Mouse (Mus musculus) hindbrain, embryonic 15.5 days (tissue): ENCODE results near the gene Tmem52. TPM values are rescaled to one million over a fixed set of nuclear protein-coding genes. Genes with fewer than 3 reads are reported as not detected.

Experiments used
- ATAC-seq: fragments of 200-750 bp; cut with Nextera tagmentation; 2 replicates; pipeline ENCODE4 v1.8.0; 2017; ENCODE audit warnings: low read depth, moderate number of reproducible peaks, moderate TSS enrichment; ENCODE audit not compliant: low FRiP score
- H3K27ac ChIP-seq: fragments of 300-500 bp; sonication (generic); replicated peaks from 2 replicates; pipeline ENCODE4 v1.5.1; 2015; ENCODE audit warnings: mild to moderate bottlenecking, inconsistent platforms
- H3K27me3 ChIP-seq: fragments of 300-500 bp; sonication (generic); 2 replicates; pipeline ENCODE4 v1.6.1; 2015; ENCODE audit warnings: control low read depth, inconsistent platforms
- H3K36me3 ChIP-seq: fragments of 300-500 bp; sonication (generic); 2 replicates; pipeline ENCODE4 v1.6.1; 2015; ENCODE audit warnings: control low read depth, inconsistent platforms
- H3K4me1 ChIP-seq: fragments of 300-500 bp; sonication (generic); replicated peaks from 2 replicates; pipeline ENCODE4 v1.6.1; 2015; ENCODE audit warnings: control low read depth, inconsistent platforms
- H3K4me2 ChIP-seq: fragments of 300-500 bp; sonication (generic); 2 replicates; pipeline ENCODE4 v1.6.1; 2015; ENCODE audit warnings: moderate library complexity, mild to moderate bottlenecking, inconsistent platforms
- H3K4me3 ChIP-seq: fragments of 300-500 bp; sonication (generic); 2 replicates; pipeline ENCODE4 v1.5.1; 2015; ENCODE audit warnings: mild to moderate bottlenecking, inconsistent platforms
- H3K9ac ChIP-seq: fragments of 300-500 bp; sonication (generic); 2 replicates; pipeline ENCODE4 v1.6.1; 2015; ENCODE audit warnings: inconsistent platforms
- H3K9me3 ChIP-seq: fragments of 300-500 bp; sonication (generic); 2 replicates; pipeline ENCODE4 v1.6.1; 2016; ENCODE audit warnings: control low read depth, inconsistent platforms
- WGBS: fragments of 180-500 bp; shearing (Covaris S2); methylation state at CpG from one replicate; pipeline ENCODE4 v1.1.7; 2015; 5-methylcytosine and 5-hydroxymethylcytosine counted together
- polyA plus RNA-seq: library from polyadenylated mRNA; unstranded; fragments of >200 nt; fragmentation: Nextera tagmentation; extraction: Ambion mirVana; gene quantifications from 2 replicates; pipeline ENCODE4 v1.2.1, GENCODE M21; 2015

Gene Tmem52
- polyA plus RNA-seq, 1 experiment from 2014 or later: 0.17 TPM

DNA sequence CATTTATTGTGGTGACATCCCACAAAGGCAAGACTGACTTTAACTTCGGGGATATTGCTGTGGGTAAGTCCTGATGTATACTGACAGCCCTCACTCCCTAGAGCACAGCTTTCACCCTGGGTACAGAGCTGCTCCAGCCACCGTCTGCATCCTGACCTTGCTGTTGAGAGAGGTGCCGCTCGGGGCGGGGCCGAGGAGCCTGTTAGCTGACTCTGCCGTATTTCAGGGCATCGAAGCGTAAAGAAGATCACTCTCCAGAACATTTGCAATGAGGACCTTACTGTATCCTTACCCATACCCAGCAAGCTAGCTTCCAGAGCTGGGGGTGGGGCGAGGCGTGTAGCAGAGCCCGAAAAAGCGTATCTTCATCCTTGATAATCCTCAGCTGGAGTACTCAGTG lies 5.9 kb upstream of the Tmem52 start:
- WGBS: 82% methylated on average over 13 of the region's 13 CpGs
- no peak for ATAC-seq
- H3K4me3 ChIP-seq: no peak overlapping the region

DNA sequence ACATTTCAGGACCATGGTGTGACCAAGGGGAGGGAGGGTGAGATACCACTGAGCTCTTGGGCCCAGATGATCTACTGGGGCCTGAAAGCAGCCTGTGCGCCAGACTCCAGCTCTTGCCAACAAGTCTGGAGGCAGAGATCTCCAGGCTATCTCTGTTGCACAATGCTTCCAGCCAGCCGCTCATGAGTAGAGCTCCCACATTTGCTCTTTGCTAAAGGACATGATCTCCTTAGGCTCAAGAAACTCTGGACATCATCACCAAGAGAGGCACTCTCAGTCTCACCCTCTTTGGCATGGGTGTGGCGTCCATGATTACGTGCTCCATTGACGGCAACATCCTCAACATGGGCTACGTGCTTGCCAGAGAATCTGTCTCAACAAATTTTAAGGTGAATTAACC lies 5.3 kb upstream of the Tmem52 start:
- Histone ChIP-seq H3K4me1 (no peaks in the 10 kb centered on the region), H3K4me3 (no peak overlapping the region), H3K9me3 (no peaks in the 10 kb centered on the region), H3K27ac (no peak overlapping the region), H3K4me2 (no peak overlapping the region), H3K27me3 (no peaks in the 10 kb centered on the region), H3K36me3 (no peaks in the 10 kb centered on the region), H3K9ac (no peak overlapping the region)
- 83% methylated on average over 6 of the region's 6 CpGs for WGBS
- ATAC-seq: no peak

More for the DNA sequence above, 5.9 kb upstream of the Tmem52 start:
- H3K9me3 ChIP-seq: no peaks in the 10 kb centered on the region
- no peaks in the 10 kb centered on the region for H3K4me1 ChIP-seq
- H3K9ac ChIP-seq: no peak overlapping the region
- H3K36me3 ChIP-seq: no peaks in the 10 kb centered on the region
- no peak overlapping the region for H3K4me2 ChIP-seq
- H3K27ac ChIP-seq: no peak overlapping the region
- H3K27me3 ChIP-seq: no peaks in the 10 kb centered on the region

DNA sequence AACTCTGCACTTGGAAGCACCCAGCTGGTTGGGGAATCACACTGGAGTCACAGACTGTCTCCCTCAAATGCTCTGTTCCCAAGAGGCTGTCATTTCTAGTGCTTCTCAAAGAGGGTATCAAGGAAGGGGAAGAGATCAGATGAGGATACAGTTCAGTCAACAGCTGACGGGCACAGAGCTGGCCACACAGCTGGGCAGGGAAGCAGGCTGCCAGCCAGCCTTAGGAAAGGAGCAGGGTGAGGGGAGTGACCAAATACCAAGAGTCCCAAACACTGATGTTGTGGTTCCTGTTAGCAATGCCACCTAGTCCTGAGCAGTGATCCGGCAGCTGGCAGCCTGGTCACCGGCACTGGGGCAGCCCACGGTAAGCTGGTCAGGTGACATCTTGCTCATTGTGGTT lies 4.9 kb upstream of the Tmem52 start:
- WGBS: 88% methylated on average over 4 of the region's 4 CpGs
- no peaks in the 10 kb centered on the region for H3K9me3 ChIP-seq
- H3K4me3 ChIP-seq: no peak overlapping the region
- H3K4me1 ChIP-seq: 0 out of 2 replicates have a peak, but pooled peaks cover 2% of the 10 kb centered on the region
- no peaks in the 10 kb centered on the region for H3K27me3 ChIP-seq
- H3K36me3 ChIP-seq: no peaks in the 10 kb centered on the region
- H3K27ac ChIP-seq: no peak overlapping the region
- ATAC-seq: no peak
- H3K9ac ChIP-seq: no peak overlapping the region
- H3K4me2 ChIP-seq: no peak overlapping the region

DNA sequence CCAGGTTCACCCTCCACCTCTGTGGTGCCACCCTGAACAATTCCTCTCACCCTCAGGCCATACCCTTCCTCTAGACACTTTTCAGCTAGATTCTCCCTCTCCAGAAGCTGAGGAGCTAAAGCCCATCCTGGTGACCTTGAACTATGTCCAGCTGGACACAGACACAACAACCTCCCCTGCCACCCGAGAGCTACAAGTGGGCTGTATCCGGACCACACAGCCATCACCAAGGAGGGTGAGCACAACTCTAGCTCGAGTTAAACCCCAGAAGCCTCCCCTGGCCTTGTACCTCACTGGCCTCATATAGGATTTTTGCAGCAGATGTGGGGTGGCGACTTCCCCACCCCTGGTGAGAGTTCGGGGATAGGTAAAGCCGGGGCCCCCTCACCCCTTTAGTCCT lies 3.3 kb upstream of the Tmem52 start:
- no peak overlapping the region for H3K9ac ChIP-seq
- H3K27ac ChIP-seq: no peak overlapping the region
- 75% methylated on average over 6 of the region's 6 CpGs for WGBS

DNA sequence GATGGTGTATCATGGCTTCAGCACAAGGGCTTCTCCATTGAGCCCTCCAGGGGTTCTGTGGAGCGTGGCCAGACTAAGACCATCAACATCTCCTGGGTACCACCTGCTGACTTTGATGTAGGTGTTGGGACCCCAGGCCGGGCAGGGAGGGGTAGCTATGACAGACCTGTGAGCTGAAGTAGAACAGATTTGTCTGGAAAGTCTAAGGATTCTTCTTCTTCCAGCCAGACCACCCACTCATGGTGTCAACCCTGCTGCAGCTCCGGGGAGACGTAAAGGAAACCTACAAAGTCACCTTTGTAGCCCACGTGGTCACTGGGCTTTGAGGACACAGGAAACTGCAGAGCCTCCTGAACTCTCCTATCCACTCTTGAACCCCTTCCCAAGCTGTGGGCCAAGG lies 2.8 kb upstream of the Tmem52 start:
- H3K36me3 ChIP-seq: no peaks in the 10 kb centered on the region
- no peaks in the 10 kb centered on the region for H3K9me3 ChIP-seq
- H3K9ac ChIP-seq: no peak overlapping the region
- H3K4me3 ChIP-seq: no peak overlapping the region
- 0 out of 2 replicates have a peak, but pooled peaks cover 4% of the 10 kb centered on the region for H3K4me1 ChIP-seq
- no peak for ATAC-seq
- no peak overlapping the region for H3K27ac ChIP-seq
- no peak overlapping the region for H3K4me2 ChIP-seq
- 86% methylated on average over 5 of the region's 5 CpGs for WGBS
- H3K27me3 ChIP-seq: 0 out of 2 replicates have a peak, but pooled peaks cover 4% of the 10 kb centered on the region

More for the DNA sequence above, 3.3 kb upstream of the Tmem52 start:
- 0 out of 2 replicates have a peak, but pooled peaks cover 4% of the 10 kb centered on the region for H3K27me3 ChIP-seq
- H3K36me3 ChIP-seq: no peaks in the 10 kb centered on the region
- no peak overlapping the region for H3K4me2 ChIP-seq
- H3K9me3 ChIP-seq: no peaks in the 10 kb centered on the region
- ATAC-seq: no peak
- 0 out of 2 replicates have a peak, but pooled peaks cover 4% of the 10 kb centered on the region for H3K4me1 ChIP-seq
- H3K4me3 ChIP-seq: no peak overlapping the region

DNA sequence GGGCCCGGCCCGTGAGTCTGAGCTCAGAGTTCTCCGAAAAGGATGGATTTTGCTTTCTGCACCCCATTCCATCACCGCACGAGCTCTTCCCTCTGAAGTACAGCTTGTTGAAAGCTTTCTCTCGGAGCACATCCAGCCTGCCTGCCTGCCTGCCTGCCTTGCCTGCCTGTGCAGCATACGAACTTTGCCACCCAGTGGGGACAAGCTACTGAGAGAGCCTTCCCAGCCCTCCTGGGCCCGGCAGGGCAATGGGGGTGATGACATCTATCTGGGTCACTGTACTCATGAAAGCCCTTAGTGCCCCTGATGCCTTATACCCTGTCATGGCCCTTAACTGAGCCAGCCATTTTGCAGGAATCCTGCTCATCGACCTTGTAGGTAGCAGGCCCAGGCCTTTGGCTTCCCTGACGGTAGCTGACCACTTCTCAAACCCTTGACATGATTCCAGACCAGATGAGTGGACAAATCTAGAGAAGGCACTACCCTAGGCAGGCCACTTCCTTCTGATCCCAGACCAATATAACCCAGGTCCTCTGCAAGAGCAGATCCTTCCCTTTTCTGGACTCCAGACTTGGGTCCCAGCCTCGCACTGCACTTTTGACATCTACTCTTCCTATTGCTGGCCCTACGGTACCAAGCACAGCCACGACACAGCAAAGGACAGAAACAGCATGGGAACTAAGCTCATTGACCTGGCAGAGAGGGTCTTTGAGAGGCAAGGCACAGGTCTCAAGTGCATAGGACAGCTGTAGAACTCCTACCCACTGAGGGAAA lies 1.5 kb upstream of the Tmem52 start:
- 0 out of 2 replicates have a peak, but pooled peaks cover 4% of the 10 kb centered on the region for H3K4me1 ChIP-seq
- H3K9me3 ChIP-seq: no peaks in the 10 kb centered on the region
- no peak overlapping the region for H3K4me2 ChIP-seq
- H3K9ac ChIP-seq: no peak overlapping the region
- H3K4me3 ChIP-seq: no peak overlapping the region
- 0 out of 2 replicates have a peak, but pooled peaks cover 4% of the 10 kb centered on the region for H3K27me3 ChIP-seq
- 84% methylated on average over 13 of the region's 13 CpGs for WGBS
- H3K27ac ChIP-seq: no peak overlapping the region
- no peak for ATAC-seq
- no peaks in the 10 kb centered on the region for H3K36me3 ChIP-seq

DNA sequence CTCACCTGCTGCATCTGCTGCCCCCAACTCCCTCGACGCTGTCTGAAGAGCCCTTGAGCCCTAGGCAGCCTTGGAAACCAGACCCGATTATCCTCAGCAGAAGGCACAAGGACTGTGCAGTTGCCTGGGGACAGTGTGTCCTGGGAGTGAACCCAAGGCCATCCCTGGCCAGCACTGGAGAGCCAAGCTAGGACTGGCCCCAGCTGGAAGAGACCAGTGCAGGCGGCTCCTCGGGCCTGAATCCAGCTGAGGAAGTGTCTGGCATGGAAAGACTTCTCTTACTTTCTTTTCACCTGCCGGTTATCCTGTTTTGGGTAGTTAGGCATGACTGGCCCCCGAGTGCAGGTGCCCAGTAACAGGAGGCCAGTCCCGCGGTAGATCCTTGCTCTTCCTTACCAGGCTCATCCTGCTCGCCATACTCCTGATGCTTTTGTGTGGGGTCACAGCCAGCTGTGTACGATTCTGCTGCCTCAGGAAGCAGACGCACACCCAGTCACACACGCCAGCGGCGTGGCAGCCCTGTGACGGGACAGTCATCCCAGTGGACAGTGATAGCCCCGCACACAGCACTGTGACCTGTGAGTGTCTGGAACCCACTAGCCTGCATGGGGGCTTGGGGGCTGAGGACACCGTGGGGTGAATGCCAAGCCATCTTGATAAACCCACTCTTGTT lies 812 bp downstream of the Tmem52 start:
- Histone ChIP-seq H3K27me3 (0 out of 2 replicates have a peak, but pooled peaks cover 4% of the 10 kb centered on the region), H3K4me1 (peaks cover 10% of the 10 kb centered on the region; the same call in 1 of the 2 replicates), H3K27ac (no peak overlapping the region), H3K4me2 (no peak overlapping the region), H3K9ac (no peak overlapping the region), H3K4me3 (no peak overlapping the region), H3K9me3 (no peaks in the 10 kb centered on the region), H3K36me3 (no peaks in the 10 kb centered on the region)
- no peak for ATAC-seq
- WGBS: 82% methylated on average over 18 of the region's 18 CpGs

DNA sequence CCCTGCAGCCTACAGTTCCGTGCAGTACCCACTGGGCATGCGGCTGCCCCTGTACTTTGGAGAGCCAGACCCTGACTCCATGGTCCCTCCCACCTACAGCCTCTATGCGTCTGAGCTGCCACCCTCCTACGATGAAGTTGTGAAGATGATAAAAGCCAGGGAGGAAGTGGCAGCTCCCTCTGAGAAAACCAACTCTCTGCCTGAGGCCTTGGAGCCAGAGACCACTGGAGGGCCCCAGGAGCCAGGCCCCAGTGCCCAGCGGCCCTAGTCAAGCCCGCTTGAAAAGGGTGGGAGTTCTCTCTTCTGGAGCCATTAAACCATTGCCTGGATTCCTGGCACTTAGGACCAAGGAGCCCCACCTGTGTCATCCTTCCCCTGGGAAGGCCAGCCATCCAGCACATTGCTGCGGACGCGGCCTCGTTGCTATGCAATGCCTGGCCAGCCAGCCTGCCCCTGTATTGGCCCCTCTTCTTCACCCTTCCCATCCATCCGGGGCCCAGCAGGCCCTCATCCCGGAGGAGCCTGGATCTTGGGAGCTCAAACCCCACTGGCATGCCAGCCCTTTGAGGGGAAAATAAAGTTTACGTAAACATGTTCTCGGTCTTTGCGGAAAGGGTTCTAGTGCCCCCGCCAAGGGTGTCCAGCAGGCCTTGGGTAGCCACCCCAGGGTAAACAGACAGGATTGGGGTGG lies 1.5 kb downstream of the Tmem52 start:
- ATAC-seq: no peak
- Histone ChIP-seq H3K9me3 (no peaks in the 10 kb centered on the region), H3K9ac (no peak overlapping the region), H3K27ac (no peak overlapping the region), H3K4me3 (no peak overlapping the region), H3K4me2 (no peak overlapping the region), H3K4me1 (peaks cover 10% of the 10 kb centered on the region; the same call in 1 of the 2 replicates), H3K27me3 (0 out of 2 replicates have a peak, but pooled peaks cover 4% of the 10 kb centered on the region), H3K36me3 (no peaks in the 10 kb centered on the region)
- 84% methylated on average over 16 of the region's 16 CpGs for WGBS

DNA sequence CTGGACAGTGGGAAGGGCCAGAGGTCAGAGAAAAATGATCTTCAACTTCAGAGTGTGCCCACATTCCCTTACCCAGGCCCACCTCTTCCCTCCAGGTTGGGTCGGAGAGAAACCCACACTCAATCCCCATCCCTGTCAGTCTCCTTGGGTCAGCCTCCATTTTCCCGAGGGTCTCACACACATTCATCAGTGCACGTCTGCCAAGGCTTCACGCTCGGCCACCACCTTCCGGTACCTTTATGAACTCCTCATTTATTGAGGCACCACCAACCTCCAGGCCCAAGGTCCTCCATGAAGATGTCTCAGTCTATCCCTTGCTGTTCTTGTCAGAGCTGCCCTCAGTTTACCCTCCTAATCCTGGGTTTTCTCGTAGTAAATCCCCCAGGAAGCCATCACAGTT lies 2.1 kb downstream of the Tmem52 start:
- 0 out of 2 replicates have a peak, but pooled peaks cover 4% of the 10 kb centered on the region for H3K27me3 ChIP-seq
- H3K27ac ChIP-seq: no peak overlapping the region
- 87% methylated on average over 7 of the region's 7 CpGs for WGBS
- H3K4me3 ChIP-seq: no peak overlapping the region
- H3K4me1 ChIP-seq: peaks cover 10% of the 10 kb centered on the region; the same call in 1 of the 2 replicates
- no peak overlapping the region for H3K9ac ChIP-seq
- no peak overlapping the region for H3K4me2 ChIP-seq
- no peaks in the 10 kb centered on the region for H3K36me3 ChIP-seq
- ATAC-seq: no peak
- no peaks in the 10 kb centered on the region for H3K9me3 ChIP-seq

DNA sequence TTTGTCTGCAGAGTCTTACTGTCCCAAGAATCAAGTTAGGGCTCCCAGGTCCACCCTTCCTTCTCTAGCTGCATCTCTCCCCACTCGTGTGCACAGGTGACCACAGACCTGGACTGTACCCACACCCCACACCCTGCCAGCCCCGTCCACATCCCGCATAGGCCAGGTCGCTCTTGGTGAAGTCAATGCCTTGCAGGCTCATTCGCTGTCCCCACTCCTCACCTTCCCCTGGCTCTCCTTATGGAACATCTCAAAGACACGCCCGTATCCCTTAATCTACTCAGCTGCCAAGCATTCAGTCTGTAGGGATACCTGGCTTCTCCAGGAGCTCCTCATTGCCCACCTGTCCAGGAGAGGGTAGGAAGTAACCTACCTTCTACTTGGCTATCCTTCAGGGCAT lies 2.5 kb downstream of the Tmem52 start:
- H3K9me3 ChIP-seq: no peaks in the 10 kb centered on the region
- no peak for ATAC-seq
- H3K27ac ChIP-seq: no peak overlapping the region
- 89% methylated on average over 7 of the region's 7 CpGs for WGBS
- H3K9ac ChIP-seq: no peak overlapping the region
- no peak overlapping the region for H3K4me2 ChIP-seq
- peaks cover 10% of the 10 kb centered on the region; the same call in 1 of the 2 replicates for H3K4me1 ChIP-seq
- H3K27me3 ChIP-seq: 0 out of 2 replicates have a peak, but pooled peaks cover 4% of the 10 kb centered on the region
- H3K36me3 ChIP-seq: no peaks in the 10 kb centered on the region
- H3K4me3 ChIP-seq: no peak overlapping the region

DNA sequence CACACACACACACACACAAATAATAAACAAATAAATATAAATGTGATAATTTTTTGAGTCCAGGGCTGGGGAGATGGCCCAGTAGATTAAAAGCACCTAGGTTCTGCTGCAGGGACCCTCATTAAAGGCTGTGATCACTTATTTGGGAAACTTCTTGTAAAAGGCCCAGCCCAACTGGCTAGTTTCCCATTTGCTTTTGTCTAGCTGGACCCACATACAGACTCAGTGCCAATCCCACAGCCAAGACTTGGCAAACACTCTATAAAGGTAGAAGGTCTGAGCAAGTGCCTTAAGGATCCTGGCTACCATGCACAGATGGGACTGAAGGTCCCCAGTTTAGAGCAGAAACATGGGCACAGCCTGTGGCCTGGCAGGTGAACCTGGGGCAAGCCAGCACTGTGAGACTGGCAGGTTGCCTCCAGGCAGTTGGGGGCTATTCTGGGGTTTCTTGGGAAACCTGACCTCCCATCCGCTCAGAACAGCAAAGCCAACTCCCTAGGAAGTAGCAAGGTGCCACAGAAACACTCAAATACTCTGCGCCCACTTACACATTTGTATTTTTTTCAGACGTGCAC lies 3.9 kb downstream of the Tmem52 start:
- Histone ChIP-seq H3K4me1 (peaks cover 10% of the 10 kb centered on the region; the same call in 1 of the 2 replicates), H3K9ac (no peak overlapping the region), H3K36me3 (no peaks in the 10 kb centered on the region), H3K4me2 (no peak overlapping the region), H3K27me3 (peaks cover 4% of the 10 kb centered on the region; the same call in 1 of the 2 replicates), H3K27ac (no peak overlapping the region), H3K4me3 (no peak overlapping the region), H3K9me3 (no peaks in the 10 kb centered on the region)
- no peak for ATAC-seq
- WGBS: 73% methylated on average over 3 of the region's 3 CpGs
